Mouse (Mus musculus) megakaryocyte, embryonic 14.5 days (primary cell): Measurements from ENCODE around the gene Scarb1. TPM values are rescaled to one million over a fixed set of nuclear protein-coding genes. Genes with fewer than 3 reads are reported as not detected.
"Not testable (repeated sequence)": the region's sequence is repeated elsewhere in the genome, so short reads cannot be mapped to it uniquely, and the experiment has no call there.

ENCODE experiments used
- H3K27me3 ChIP-seq: replicated peaks from 2 replicates; pipeline ENCODE3; 2012; ENCODE audit warnings: inconsistent platforms
- H3K36me3 ChIP-seq: replicated peaks from 2 replicates; pipeline ENCODE3; 2012; ENCODE audit warnings: low read length, inconsistent platforms, mixed read lengths
- H3K4me1 ChIP-seq: 2 replicates; pipeline ENCODE4 v1.6.1; 2012; ENCODE audit warnings: inconsistent platforms
- H3K4me3 ChIP-seq: replicated peaks from 2 replicates; pipeline ENCODE3; 2012; ENCODE audit warnings: moderate library complexity, mild to moderate bottlenecking, inconsistent platforms
- H3K9me3 ChIP-seq: 2 replicates; pipeline ENCODE4 v1.6.1; 2012; ENCODE audit warnings: inconsistent platforms
- FLI1 ChIP-seq: IDR thresholded peaks from 2 replicates; pipeline ENCODE4 v1.6.1; 2012; ENCODE audit warnings: low read length, inconsistent platforms, mixed read lengths
- GATA1 ChIP-seq: IDR thresholded peaks from 3 replicates; pipeline ENCODE4 v1.6.1; 2012; ENCODE audit warnings: mixed read lengths, low read length, inconsistent platforms, borderline replicate concordance
- polyA plus RNA-seq: library from polyadenylated mRNA; stranded (reverse); fragments of >175 nt; gene quantifications from 2 replicates; pipeline ENCODE4 v1.2.3, GENCODE M21; 2012; ENCODE audit warnings: low replicate concordance; ENCODE audit not compliant: insufficient read depth

Gene Scarb1
- polyA plus RNA-seq = 138 and 186 TPM in 2 replicates

DNA sequence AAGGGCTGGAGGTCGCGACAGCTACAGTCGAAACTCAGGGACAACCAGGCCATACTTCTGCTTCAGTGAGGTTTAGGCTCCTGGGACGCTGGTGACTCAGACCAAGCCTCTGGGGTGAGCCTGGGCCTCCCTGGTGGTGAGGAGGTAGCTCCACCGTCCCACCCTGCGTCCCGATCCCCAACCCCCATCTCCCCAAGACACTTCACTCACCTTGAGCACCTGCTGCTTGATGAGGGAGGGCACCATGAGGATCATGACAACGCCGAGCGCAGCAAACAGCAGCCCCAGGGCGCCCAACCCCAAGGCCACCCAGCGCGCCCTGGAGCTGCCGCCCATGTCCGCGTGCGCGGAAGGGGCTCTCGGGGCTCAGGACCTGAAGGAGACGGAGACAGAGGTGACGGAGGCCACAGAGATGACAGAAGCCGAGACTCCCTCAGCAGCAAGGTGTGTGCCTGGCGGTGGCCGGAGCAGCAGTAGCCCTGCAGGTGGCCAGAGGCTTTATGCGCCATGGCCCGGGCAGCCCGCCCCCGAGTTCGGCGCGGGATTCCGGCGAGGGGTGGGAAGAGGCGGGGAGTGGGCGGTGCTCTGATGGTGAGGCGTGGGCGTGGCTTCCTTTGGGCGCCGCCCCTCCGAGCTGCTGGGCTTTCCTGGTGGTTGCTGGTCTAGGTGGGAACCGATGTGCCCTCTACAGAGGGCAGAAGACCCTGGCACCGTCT lies at the start of gene Scarb1:
Gene Scarb1 (minus strand): TSS at position 548 of the 716 bp plus-strand sequence.
- peaks cover 84% of the 10 kb centered on the region for H3K4me1 ChIP-seq

DNA sequence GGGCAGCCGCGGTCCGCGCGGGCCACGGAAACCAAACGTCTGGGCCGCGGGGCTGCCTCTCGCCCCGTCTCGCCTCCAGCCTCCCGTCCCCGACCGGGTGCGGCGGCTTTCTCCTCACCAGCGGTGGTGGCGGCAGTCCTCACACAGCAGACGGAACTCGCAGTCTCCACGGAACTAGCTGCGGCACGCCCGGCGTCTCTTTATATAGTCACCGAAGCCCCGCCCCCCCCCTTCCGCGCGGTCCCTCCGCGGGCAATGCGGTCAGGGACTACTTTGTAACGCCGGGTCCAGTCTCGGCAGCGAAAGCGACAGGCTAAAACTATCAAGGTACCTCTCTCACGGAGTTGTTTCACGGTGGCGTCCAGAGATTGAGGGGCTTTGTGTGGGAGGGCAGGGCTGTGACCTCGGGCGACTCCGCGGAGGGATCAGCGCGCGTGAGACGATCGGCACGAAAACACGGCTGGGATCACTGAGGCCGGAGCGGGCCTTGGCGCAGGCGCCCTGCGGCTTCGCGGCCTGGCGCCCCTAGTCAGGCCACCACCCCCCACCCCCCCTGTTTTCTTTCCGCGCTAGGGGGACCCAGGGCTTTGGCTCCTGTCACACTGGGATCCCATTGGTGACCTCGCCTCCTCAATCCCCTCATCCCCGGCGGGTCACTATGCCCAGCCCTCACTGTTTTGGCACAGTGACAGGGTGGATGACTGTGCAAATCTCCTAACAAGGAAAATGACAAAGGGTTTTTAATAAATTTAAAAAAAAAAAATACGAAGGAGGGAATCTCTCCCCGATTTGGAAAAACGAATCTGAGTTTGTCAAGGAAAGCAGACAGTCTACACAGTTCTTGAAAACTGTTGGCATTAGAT lies 48.9 kb upstream of the Scarb1 start, which contains the start of gene Ubc:
Gene Ubc (minus strand): TSS at position 624 of the 863 bp plus-strand sequence.
- Histone ChIP-seq H3K36me3 (peaks cover 24% of the 10 kb centered on the region), H3K4me3 (peak within 1 kb of the TSS; percentile 96), H3K9me3 (no peaks in the 10 kb centered on the region), H3K27me3 (no peaks in the 10 kb centered on the region), H3K4me1 (peaks cover 49% of the 10 kb centered on the region)
- TF ChIP-seq FLI1 (no peak), GATA1 (no peak)

More for the DNA sequence above, at the start of gene Scarb1:
- Histone ChIP-seq H3K4me3 (peak within 1 kb of the TSS; percentile 100), H3K9me3 (peaks cover 6% of the 10 kb centered on the region), H3K36me3 (peaks cover 33% of the 10 kb centered on the region), H3K27me3 (no peaks in the 10 kb centered on the region)
- TF ChIP-seq GATA1 (no peak), FLI1 (no peak)

DNA sequence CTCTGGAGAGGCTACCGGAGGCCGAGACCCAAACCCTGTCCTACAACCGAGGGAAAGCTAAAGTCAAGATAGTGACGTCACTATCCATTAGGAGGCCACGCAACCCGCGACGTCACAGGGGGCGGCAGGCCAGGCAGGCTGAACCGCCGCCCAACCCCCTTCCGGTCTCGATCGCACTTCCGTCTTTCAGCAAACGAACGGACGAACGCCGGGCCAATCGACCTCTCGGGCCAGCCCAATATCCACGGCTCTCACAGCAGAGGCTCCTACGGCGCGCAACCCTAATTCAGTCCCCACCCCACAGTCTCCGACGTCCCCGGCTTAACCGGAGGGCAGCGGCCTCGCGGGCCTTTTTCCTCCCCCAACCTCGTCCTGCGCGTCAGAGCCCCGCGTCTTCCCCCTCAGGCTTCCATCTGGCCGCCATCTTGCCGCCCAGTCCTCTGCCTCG lies 48.3 kb upstream of the Scarb1 start, which contains the start of gene Gm10382:
Gene Gm10382 (plus strand): TSS at position 192 of the 448 bp plus-strand sequence.
- Histone ChIP-seq H3K9me3 (no peaks in the 10 kb centered on the region), H3K27me3 (no peaks in the 10 kb centered on the region), H3K36me3 (peaks cover 29% of the 10 kb centered on the region), H3K4me3 (peak within 1 kb of the TSS; percentile 96), H3K4me1 (peaks cover 50% of the 10 kb centered on the region)
- TF ChIP-seq FLI1 (peak; percentile 64; the same call in 1 of the 2 replicates), GATA1 (no peak)

DNA sequence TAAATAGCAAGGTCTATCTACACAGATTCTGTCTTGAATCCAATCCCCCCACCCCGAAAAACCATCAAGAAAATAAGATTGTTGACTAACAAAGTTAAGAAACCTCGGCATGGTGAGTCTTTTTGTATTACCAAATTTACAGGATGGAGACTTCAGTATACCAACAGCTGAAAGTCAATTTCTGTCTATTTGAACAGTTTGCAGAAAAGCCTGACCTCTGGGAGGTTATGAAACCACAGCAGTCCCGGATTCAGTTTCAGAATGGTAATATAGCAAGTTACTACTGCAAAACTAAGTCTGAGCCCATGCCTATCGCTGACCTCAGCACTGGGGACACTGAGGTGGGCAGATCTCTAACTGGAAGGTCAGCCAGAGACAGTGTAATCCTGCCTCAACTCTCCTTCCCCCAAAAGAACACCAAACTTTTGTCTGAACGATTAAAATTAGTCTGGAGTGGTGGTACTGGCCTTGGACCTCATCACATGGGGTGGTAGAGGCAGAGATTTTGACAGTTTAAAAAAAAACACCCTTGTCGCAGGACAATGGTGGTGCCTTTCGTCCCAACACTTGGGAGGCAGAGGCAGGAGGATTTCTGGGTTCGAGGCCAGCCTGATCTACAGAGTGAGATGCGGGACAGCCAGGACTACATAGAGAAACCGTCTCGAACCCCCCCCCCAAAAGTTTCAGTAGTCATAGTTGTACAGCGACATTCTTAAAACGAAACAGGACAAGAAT lies 47.6 kb upstream of the Scarb1 start:
- H3K4me3 ChIP-seq = peak overlapping the region; percentile 96
- TF ChIP-seq GATA1 = no peak
- H3K36me3 ChIP-seq = peaks cover 29% of the 10 kb centered on the region
- no peaks in the 10 kb centered on the region for H3K9me3 ChIP-seq
- no peaks in the 10 kb centered on the region for H3K27me3 ChIP-seq
- peaks cover 43% of the 10 kb centered on the region for H3K4me1 ChIP-seq

DNA sequence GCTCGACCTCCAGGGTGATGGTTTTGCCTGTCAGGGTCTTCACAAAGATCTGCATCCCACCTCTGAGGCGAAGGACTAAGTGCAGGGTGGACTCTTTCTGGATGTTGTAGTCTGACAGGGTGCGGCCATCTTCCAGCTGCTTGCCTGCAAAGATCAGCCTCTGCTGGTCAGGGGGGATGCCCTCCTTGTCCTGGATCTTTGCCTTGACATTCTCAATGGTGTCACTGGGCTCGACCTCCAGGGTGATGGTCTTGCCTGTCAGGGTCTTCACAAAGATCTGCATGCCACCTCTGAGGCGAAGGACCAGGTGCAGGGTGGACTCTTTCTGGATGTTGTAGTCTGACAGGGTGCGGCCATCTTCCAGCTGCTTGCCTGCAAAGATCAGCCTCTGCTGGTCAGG lies 46.4 kb upstream of the Scarb1 start:
- Histone ChIP-seq H3K4me1 (peaks cover 34% of the 10 kb centered on the region), H3K36me3 (peaks cover 29% of the 10 kb centered on the region)
- not testable (repeated sequence) for H3K4me3 ChIP-seq, H3K9me3 ChIP-seq, H3K27me3 ChIP-seq

DNA sequence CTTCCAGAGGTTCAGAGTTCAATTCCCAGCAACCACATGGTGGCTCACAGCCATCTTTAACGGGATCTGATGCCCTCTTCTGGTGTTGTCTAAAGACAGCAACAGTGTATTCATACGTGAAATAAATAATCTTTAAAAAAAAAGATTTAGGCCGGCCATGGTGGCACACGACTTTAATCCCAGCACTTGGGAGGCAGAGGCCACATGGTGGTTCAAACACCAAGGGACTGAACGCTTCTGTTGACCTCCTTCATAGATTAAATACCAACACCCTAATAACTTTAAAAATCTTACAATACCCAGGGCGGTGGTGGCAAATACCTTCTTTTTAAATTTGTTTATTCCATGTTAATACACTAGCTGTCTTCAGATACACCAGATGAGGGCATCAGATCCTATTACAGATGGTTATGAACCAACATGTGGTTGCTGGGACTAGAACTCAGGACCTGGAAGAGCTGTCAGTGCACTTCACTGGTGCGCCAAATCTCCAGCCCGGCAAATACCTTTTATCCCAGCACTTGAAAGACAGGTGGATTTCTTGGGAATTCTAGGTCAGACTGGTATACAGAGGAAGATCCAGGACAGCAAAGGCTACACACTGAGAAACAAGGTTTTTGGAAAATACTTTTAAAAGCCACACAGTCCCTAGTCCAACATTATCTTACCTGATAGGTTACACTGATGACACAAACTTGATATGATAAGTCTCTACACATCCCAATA lies 44.5 kb upstream of the Scarb1 start:
- Histone ChIP-seq H3K36me3 (peaks cover 29% of the 10 kb centered on the region), H3K4me1 (peaks cover 17% of the 10 kb centered on the region), H3K27me3 (no peaks in the 10 kb centered on the region), H3K9me3 (no peaks in the 10 kb centered on the region), H3K4me3 (no peak overlapping the region)
- TF ChIP-seq FLI1 (no peak), GATA1 (no peak)

DNA sequence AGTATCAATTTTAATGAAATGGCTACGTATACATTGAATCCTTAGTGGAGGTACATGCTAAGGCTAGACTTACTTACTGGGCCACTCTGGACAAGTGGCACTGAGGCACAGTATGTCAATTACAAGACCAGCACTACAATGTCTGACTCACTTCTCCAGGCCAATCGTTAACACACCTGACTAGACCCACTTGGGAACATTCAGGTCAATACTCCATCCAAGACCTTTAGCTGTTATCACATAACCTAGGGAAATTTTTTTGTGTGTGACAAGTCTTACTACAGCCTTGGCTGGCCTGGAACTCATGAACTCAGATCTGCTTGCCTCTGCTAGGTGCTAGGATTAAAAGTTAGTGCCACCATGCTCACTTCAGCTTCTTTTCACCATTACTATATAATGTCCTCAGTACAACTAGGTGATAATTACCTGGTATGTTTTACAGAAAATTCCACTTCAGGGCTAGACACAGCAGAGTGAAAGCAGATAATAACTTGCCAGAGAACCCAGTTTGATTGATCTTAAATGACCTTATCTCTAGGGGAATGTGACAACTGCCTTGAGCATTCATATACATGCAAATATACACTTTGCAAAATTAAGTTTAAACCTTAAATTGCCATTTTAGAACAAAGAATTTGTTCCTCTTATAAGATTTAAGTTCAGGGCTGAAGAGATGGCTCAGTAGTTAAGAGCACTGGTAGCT lies 43.8 kb upstream of the Scarb1 start:
- no peak for TF ChIP-seq GATA1
- H3K36me3 ChIP-seq = peaks cover 29% of the 10 kb centered on the region
- H3K4me3 ChIP-seq = peak overlapping the region; percentile 64

DNA sequence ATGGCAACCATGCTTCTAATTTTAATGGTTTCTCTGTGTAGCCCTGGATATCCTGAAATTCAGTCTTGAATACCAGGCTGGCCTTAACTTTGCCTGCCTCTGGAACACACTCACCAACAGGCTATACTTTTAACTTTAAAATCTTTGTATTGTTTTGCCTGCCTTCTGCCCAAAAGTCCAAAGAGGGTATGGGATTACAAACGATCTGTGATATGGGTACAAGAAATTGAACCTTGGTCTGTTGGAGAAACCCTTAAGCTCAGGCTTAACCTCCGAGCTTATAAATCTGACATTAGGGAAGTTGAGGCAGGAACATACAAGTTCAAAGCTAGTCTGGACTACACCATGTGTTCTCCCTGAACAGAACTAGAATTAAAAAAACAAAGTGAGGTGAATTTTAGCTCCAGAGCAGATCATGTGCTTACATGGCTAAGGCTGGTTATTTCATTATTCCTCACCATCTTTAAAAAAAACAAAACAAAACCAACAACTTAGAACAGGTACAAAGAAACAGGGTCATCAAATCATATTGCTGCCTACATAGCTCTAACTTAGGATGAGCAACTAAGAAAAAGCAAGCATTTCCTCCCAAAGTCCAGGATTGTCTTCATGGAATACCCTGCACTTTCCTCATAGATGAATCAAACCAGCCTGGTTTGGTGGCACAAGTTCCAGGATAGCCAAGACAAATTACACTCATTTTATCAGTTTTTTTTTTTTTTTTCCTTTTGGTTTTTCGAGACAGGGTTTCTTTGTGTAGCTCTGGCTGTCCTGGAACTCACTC lies 42.9 kb upstream of the Scarb1 start:
- Histone ChIP-seq H3K9me3 (no peaks in the 10 kb centered on the region), H3K27me3 (no peaks in the 10 kb centered on the region), H3K4me1 (peaks cover 16% of the 10 kb centered on the region), H3K4me3 (no peak overlapping the region), H3K36me3 (peaks cover 27% of the 10 kb centered on the region)
- TF ChIP-seq GATA1 (no peak), FLI1 (no peak)

More for the DNA sequence above, 43.8 kb upstream of the Scarb1 start:
- peaks cover 16% of the 10 kb centered on the region for H3K4me1 ChIP-seq
- no peaks in the 10 kb centered on the region for H3K9me3 ChIP-seq
- H3K27me3 ChIP-seq = no peaks in the 10 kb centered on the region
